ENCODE assay signal across 19 mouse cellular contexts in the genomic region with DNA sequence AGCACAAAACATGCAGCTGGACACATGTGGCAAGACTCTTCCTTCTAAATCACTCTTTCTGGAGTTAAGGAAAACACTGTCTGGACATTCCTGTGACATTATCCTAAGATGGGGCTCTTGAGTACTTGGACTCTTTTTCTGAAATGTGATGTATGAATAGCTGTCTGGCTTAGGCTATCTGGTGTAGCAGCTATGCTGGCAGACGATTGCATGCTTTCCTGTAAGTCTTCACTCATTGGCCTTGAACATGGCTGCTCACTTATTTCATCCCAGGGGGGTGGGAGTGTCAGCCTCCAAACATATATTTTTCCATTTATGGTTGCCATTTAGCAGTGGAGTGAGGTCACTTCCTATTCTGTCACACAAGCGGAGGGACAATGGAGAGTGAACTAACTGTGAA. TPM values are rescaled to one million over a fixed set of nuclear protein-coding genes. Genes with fewer than 3 reads are reported as not detected.
DNase-seq lines count a peak whose midpoint lies in the region; ATAC-seq lines count a peak whose summit lies in the region.
"Had no signal": no experiment of that assay in that cellular context is flagged by ENCODE, and none has a peak within 500 bp of the region (broad histone marks: within the 10 kb centered on the region; RNA-seq: fewer than 3 reads in every experiment).

No protein-coding gene starts in this region.

- H3K9me3 ChIP-seq in heart, embryonic 15.5 days (replicated peaks) = no peaks in the 10 kb centered on the region
- H3K9me3 ChIP-seq in limb, embryonic 13.5 days = no peaks in the 10 kb centered on the region
- no peaks in the 10 kb centered on the region for H3K9me3 ChIP-seq in limb, embryonic 10.5 days (replicated peaks)
- no peaks in the 10 kb centered on the region for H3K9me3 ChIP-seq in intestine, embryonic 15.5 days
- no peaks in the 10 kb centered on the region for H3K9me3 ChIP-seq in stomach, embryonic 14.5 days (ENCODE audit: control insufficient read depth, low read depth, low read length)
- no peaks in the 10 kb centered on the region for H3K9me3 ChIP-seq in forebrain, embryonic 12.5 days
- H3K9me3 ChIP-seq: embryonic facial prominence, embryonic 15.5 days; forebrain, embryonic 13.5 days; G1E; liver, embryonic 13.5 days; neural tube, embryonic 12.5 days had no signal

- no peak overlapping the region for H3K4me3 ChIP-seq in heart, embryonic 15.5 days
- H3K4me3 ChIP-seq in limb, embryonic 13.5 days = no peak overlapping the region
- H3K4me3 ChIP-seq in limb, embryonic 10.5 days = no peak overlapping the region
- H3K4me3 ChIP-seq in intestine, embryonic 15.5 days (replicated peaks) = no peak overlapping the region
- H3K4me3 ChIP-seq in stomach, embryonic 14.5 days (ENCODE audit: low read depth, low read length) = no peak overlapping the region
- no peak overlapping the region for H3K4me3 ChIP-seq in forebrain, embryonic 12.5 days (replicated peaks)
- H3K4me3 ChIP-seq: embryonic facial prominence, embryonic 15.5 days; forebrain, embryonic 13.5 days; liver, embryonic 13.5 days; neural tube, embryonic 12.5 days had no signal

- peak overlapping the region; percentile 74 for H3K27ac ChIP-seq in heart, embryonic 15.5 days
- H3K27ac ChIP-seq in limb, embryonic 13.5 days = no peak overlapping the region
- H3K27ac ChIP-seq in limb, embryonic 10.5 days = no peak overlapping the region
- H3K27ac ChIP-seq in intestine, embryonic 15.5 days = peak overlapping the region; percentile 52
- H3K27ac ChIP-seq in stomach, embryonic 14.5 days (ENCODE audit: low read length) = peak overlapping the region; percentile 40; the same call in 1 of the 2 replicates
- no peak overlapping the region for H3K27ac ChIP-seq in forebrain, embryonic 12.5 days
- H3K27ac ChIP-seq: embryonic facial prominence, embryonic 15.5 days; forebrain, embryonic 13.5 days; liver, embryonic 13.5 days; macrophage; neural tube, embryonic 12.5 days had no signal

- WGBS in heart, embryonic 15.5 days = 31% methylated on average over 2 of the region's 2 CpGs
- WGBS in limb, embryonic 13.5 days = 65% methylated on average over 2 of the region's 2 CpGs
- 90% methylated on average over 2 of the region's 2 CpGs for WGBS in limb, embryonic 10.5 days
- 33% methylated on average over 2 of the region's 2 CpGs for WGBS in intestine, embryonic 15.5 days
- 47% methylated on average over 2 of the region's 2 CpGs for WGBS in stomach, embryonic 14.5 days
- WGBS in forebrain, embryonic 12.5 days = 84% methylated on average over 2 of the region's 2 CpGs

- ATAC-seq in heart, embryonic 15.5 days (replicated peaks; ENCODE audit: insufficient number of reproducible peaks, insufficient read depth, low FRiP score, low read depth) = peak; percentile 53; the same call in 1 of the 2 replicates
- 0 out of 2 replicates have a peak, but pooled peaks have one; percentile 32 for ATAC-seq in limb, embryonic 13.5 days (ENCODE audit: low FRiP score, low read depth)
- ATAC-seq in intestine, embryonic 15.5 days = 0 out of 2 replicates have a peak, but pooled peaks have one; percentile 9
- ATAC-seq in stomach, embryonic 14.5 days (ENCODE audit: insufficient number of reproducible peaks, insufficient read depth, low FRiP score, low read depth) = peak; percentile 7; the same call in 1 of the 2 replicates
- no peak for ATAC-seq in forebrain, embryonic 12.5 days (ENCODE audit: low FRiP score)
- ATAC-seq: forebrain, embryonic 13.5 days had no signal

- H3K36me3 ChIP-seq in heart, embryonic 15.5 days = peaks cover 46% of the 10 kb centered on the region
- H3K36me3 ChIP-seq in limb, embryonic 13.5 days = no peaks in the 10 kb centered on the region
- H3K36me3 ChIP-seq in limb, embryonic 10.5 days = no peaks in the 10 kb centered on the region
- H3K36me3 ChIP-seq in intestine, embryonic 15.5 days = peaks cover 3% of the 10 kb centered on the region; the same call in 1 of the 2 replicates
- peaks cover 10% of the 10 kb centered on the region; the same call in 1 of the 2 replicates for H3K36me3 ChIP-seq in stomach, embryonic 14.5 days (ENCODE audit: control insufficient read depth, insufficient read depth, low read length)
- H3K36me3 ChIP-seq in forebrain, embryonic 12.5 days (replicated peaks) = no peaks in the 10 kb centered on the region
- H3K36me3 ChIP-seq: embryonic facial prominence, embryonic 15.5 days; G1E; liver, embryonic 13.5 days; neural tube, embryonic 12.5 days had no signal

- no peak overlapping the region for H3K9ac ChIP-seq in heart, embryonic 15.5 days
- no peak overlapping the region for H3K9ac ChIP-seq in limb, embryonic 13.5 days
- H3K9ac ChIP-seq in intestine, embryonic 15.5 days = no peak overlapping the region
- no peak overlapping the region for H3K9ac ChIP-seq in stomach, embryonic 14.5 days (replicated peaks; ENCODE audit: low read depth, low read length)
- H3K9ac ChIP-seq in forebrain, embryonic 12.5 days = no peak overlapping the region
- H3K9ac ChIP-seq: embryonic facial prominence, embryonic 15.5 days; forebrain, embryonic 13.5 days; liver, embryonic 13.5 days; neural tube, embryonic 12.5 days had no signal

- no peaks in the 10 kb centered on the region for H3K27me3 ChIP-seq in heart, embryonic 15.5 days
- H3K27me3 ChIP-seq in limb, embryonic 13.5 days = no peaks in the 10 kb centered on the region
- H3K27me3 ChIP-seq in limb, embryonic 10.5 days (ENCODE audit: low read depth, poor library complexity, severe bottlenecking) = no peaks in the 10 kb centered on the region
- H3K27me3 ChIP-seq in intestine, embryonic 15.5 days (replicated peaks) = no peaks in the 10 kb centered on the region
- H3K27me3 ChIP-seq in stomach, embryonic 14.5 days (ENCODE audit: control insufficient read depth, insufficient read depth, low read length) = no peaks in the 10 kb centered on the region
- no peaks in the 10 kb centered on the region for H3K27me3 ChIP-seq in forebrain, embryonic 12.5 days
- H3K27me3 ChIP-seq: embryonic facial prominence, embryonic 15.5 days; forebrain, embryonic 13.5 days; liver, embryonic 13.5 days; neural tube, embryonic 12.5 days had no signal

- DNase-seq in heart, adult 9 months (ENCODE audit: low spot score in 2 of 2) = no peak
- no peak for DNase-seq in limb, embryonic 10.5 days (ENCODE audit: low spot score)
- DNase-seq: cerebellum, adult 9-10 months; gastrocnemius, postnatal 36 days; left cerebral cortex, postnatal 4 days; liver, embryonic 13.5 days; spleen, adult 18-20 months; thymus, postnatal 25 days had no signal

- H3K4me2 ChIP-seq in heart, embryonic 15.5 days = no peak overlapping the region
- H3K4me2 ChIP-seq in limb, embryonic 13.5 days (replicated peaks) = no peak overlapping the region
- no peak overlapping the region for H3K4me2 ChIP-seq in intestine, embryonic 15.5 days (replicated peaks)
- no peak overlapping the region for H3K4me2 ChIP-seq in stomach, embryonic 14.5 days (replicated peaks; ENCODE audit: low read depth, low read length)
- H3K4me2 ChIP-seq in forebrain, embryonic 12.5 days = no peak overlapping the region
- H3K4me2 ChIP-seq: embryonic facial prominence, embryonic 15.5 days; forebrain, embryonic 13.5 days; liver, embryonic 13.5 days; midbrain, embryonic 11.5 days; neural tube, embryonic 12.5 days had no signal

- peaks cover 82% of the 10 kb centered on the region for H3K4me1 ChIP-seq in heart, embryonic 15.5 days (replicated peaks)
- H3K4me1 ChIP-seq in limb, embryonic 13.5 days = 0 out of 2 replicates have a peak, but pooled peaks cover 2% of the 10 kb centered on the region
- H3K4me1 ChIP-seq in limb, embryonic 10.5 days = no peaks in the 10 kb centered on the region
- peaks cover 35% of the 10 kb centered on the region for H3K4me1 ChIP-seq in intestine, embryonic 15.5 days (replicated peaks)
- H3K4me1 ChIP-seq in stomach, embryonic 14.5 days (ENCODE audit: control insufficient read depth, insufficient read depth, low read length) = peaks cover 32% of the 10 kb centered on the region; the same call in 1 of the 2 replicates
- no peaks in the 10 kb centered on the region for H3K4me1 ChIP-seq in forebrain, embryonic 12.5 days
- H3K4me1 ChIP-seq: forebrain, embryonic 13.5 days; liver, embryonic 13.5 days; neural tube, embryonic 12.5 days had no signal

RNA-seq across cellular contexts. Expression of gene Fhl2, which starts 42.3 kb away (rescaled TPM):
- polyA plus RNA-seq in heart, embryonic 15.5 days (2015; fragmentation: Nextera tagmentation; extraction: Ambion mirVana) = 298 and 363 TPM in 2 replicates
- polyA plus RNA-seq in limb, embryonic 13.5 days (2015; fragmentation: Nextera tagmentation; extraction: Ambion mirVana) = 18.3 and 19.1 TPM in 2 replicates
- 4.8 and 9.1 TPM in 2 replicates for polyA plus RNA-seq in limb, embryonic 10.5 days (2016; fragmentation: Nextera tagmentation; extraction: Ambion mirVana)
- 54.5 and 58.0 TPM in 2 replicates for polyA plus RNA-seq in intestine, embryonic 15.5 days (2015; fragmentation: Nextera tagmentation; extraction: Ambion mirVana)
- 97.4 and 105 TPM in 2 replicates for polyA plus RNA-seq in stomach, embryonic 14.5 days (2014; fragmentation: Nextera tagmentation; extraction: Ambion mirVana)
- polyA plus RNA-seq in forebrain, embryonic 12.5 days (2016; fragmentation: Nextera tagmentation; extraction: Ambion mirVana) = 4.3 and 4.5 TPM in 2 replicates
- polyA plus RNA-seq: G1E, macrophage had no signal

RNA-seq across cellular contexts. Expression of gene AI597479, which starts 56.0 kb away (rescaled TPM):
- polyA plus RNA-seq in heart, embryonic 15.5 days (2015; fragmentation: Nextera tagmentation; extraction: Ambion mirVana) = 20.0 and 22.6 TPM in 2 replicates
- 37.2 and 38.1 TPM in 2 replicates for polyA plus RNA-seq in limb, embryonic 13.5 days (2015; fragmentation: Nextera tagmentation; extraction: Ambion mirVana)
- 33.6 and 40.8 TPM in 2 replicates for polyA plus RNA-seq in limb, embryonic 10.5 days (2016; fragmentation: Nextera tagmentation; extraction: Ambion mirVana)
- 23.2 and 25.8 TPM in 2 replicates for polyA plus RNA-seq in intestine, embryonic 15.5 days (2015; fragmentation: Nextera tagmentation; extraction: Ambion mirVana)
- polyA plus RNA-seq in stomach, embryonic 14.5 days (2014; fragmentation: Nextera tagmentation; extraction: Ambion mirVana) = 26.8 and 28.5 TPM in 2 replicates
- 42.9 and 48.5 TPM in 2 replicates for polyA plus RNA-seq in forebrain, embryonic 12.5 days (2016; fragmentation: Nextera tagmentation; extraction: Ambion mirVana)

RNA-seq across cellular contexts. Expression of gene Tgfbrap1, which starts 56.1 kb away (rescaled TPM):
- 6.2 and 7.4 TPM in 2 replicates for polyA plus RNA-seq in heart, embryonic 15.5 days (2015; fragmentation: Nextera tagmentation; extraction: Ambion mirVana)
- polyA plus RNA-seq in limb, embryonic 13.5 days (2015; fragmentation: Nextera tagmentation; extraction: Ambion mirVana) = 10.3 and 12.2 TPM in 2 replicates
- polyA plus RNA-seq in limb, embryonic 10.5 days (2016; fragmentation: Nextera tagmentation; extraction: Ambion mirVana) = 9.5 and 12.0 TPM in 2 replicates
- polyA plus RNA-seq in intestine, embryonic 15.5 days (2015; fragmentation: Nextera tagmentation; extraction: Ambion mirVana) = 8.3 and 9.1 TPM in 2 replicates
- 14.5 and 15.0 TPM in 2 replicates for polyA plus RNA-seq in stomach, embryonic 14.5 days (2014; fragmentation: Nextera tagmentation; extraction: Ambion mirVana)
- polyA plus RNA-seq in forebrain, embryonic 12.5 days (2016; fragmentation: Nextera tagmentation; extraction: Ambion mirVana) = 15.5 and 17.1 TPM in 2 replicates

Comparison
In these comparisons a context has a peak if more than half of its experiments do, and no peak if none do; other contexts are left out.
1. H3K27ac ChIP-seq: peak in heart, embryonic 15.5 days (single experiment), intestine, embryonic 15.5 days (single experiment) and stomach, embryonic 14.5 days (single experiment); none in limb, embryonic 13.5 days (single experiment), limb, embryonic 10.5 days (single experiment) and forebrain, embryonic 12.5 days (single experiment).